Mouse (Mus musculus) midbrain, embryonic 11.5 days (tissue): ENCODE data around the gene Elavl1. TPM values are rescaled to one million over a fixed set of nuclear protein-coding genes. Genes with fewer than 3 reads are reported as not detected.
"Not testable (repeated sequence)": the region's sequence is repeated elsewhere in the genome, so short reads cannot be mapped to it uniquely, and the experiment has no call there.

ENCODE experiments used
- ATAC-seq: fragments of 200-750 bp; cut with Nextera tagmentation; 2 replicates; pipeline ENCODE4 v1.8.0; 2017; ENCODE audit warnings: moderate TSS enrichment, moderate library complexity; ENCODE audit not compliant: low FRiP score
- DNase-seq: peaks from one replicate; pipeline ENCODE4 v3.0.0; 2015; ENCODE audit warnings: low spot score; ENCODE audit errors: missing footprints
- H3K27ac ChIP-seq: fragments of 300-500 bp; sonication (generic); 2 replicates; pipeline ENCODE4 v1.5.1; 2014; ENCODE audit warnings: low read depth, low read length
- H3K27me3 ChIP-seq: fragments of 300-500 bp; sonication (generic); 2 replicates; pipeline ENCODE4 v1.6.1; 2014; ENCODE audit warnings: mild to moderate bottlenecking, low read length, moderate library complexity, mixed read lengths; ENCODE audit not compliant: control insufficient read depth, insufficient read depth
- H3K36me3 ChIP-seq: fragments of 300-500 bp; sonication (generic); 2 replicates; pipeline ENCODE4 v1.6.1; 2014; ENCODE audit warnings: mild to moderate bottlenecking, low read length, moderate library complexity, mixed read lengths; ENCODE audit not compliant: control insufficient read depth, insufficient read depth
- H3K4me1 ChIP-seq: fragments of 300-500 bp; sonication (generic); 2 replicates; pipeline ENCODE4 v1.6.1; 2014; ENCODE audit warnings: low read length; ENCODE audit not compliant: control insufficient read depth, insufficient read depth
- H3K4me2 ChIP-seq: fragments of 300-500 bp; sonication (generic); 2 replicates; pipeline ENCODE4 v1.6.1; 2014; ENCODE audit warnings: mild to moderate bottlenecking, moderate library complexity
- H3K4me3 ChIP-seq: fragments of 300-500 bp; sonication (generic); 2 replicates; pipeline ENCODE4 v1.5.1; 2014; ENCODE audit warnings: low read depth, low read length
- H3K9ac ChIP-seq: fragments of 300-500 bp; sonication (generic); 2 replicates; pipeline ENCODE4 v1.6.1; 2014; ENCODE audit warnings: low read length
- H3K9me3 ChIP-seq: fragments of 300-500 bp; sonication (generic); 2 replicates; pipeline ENCODE4 v1.6.1; 2016; ENCODE audit warnings: low read length; ENCODE audit not compliant: control insufficient read depth
- WGBS: fragments of 180-500 bp; shearing (Covaris S2); extraction: QIAGEN DNeasy Blood & Tissue Kit; methylation state at CpG from one replicate; pipeline ENCODE4 v1.1.7; 2014; 5-methylcytosine and 5-hydroxymethylcytosine counted together
- polyA plus RNA-seq: library from polyadenylated mRNA; unstranded; fragments of >200 nt; fragmentation: Nextera tagmentation; extraction: Ambion mirVana; gene quantifications from 2 replicates; pipeline ENCODE4 v1.2.1, GENCODE M21; 2014

Elavl1 gene
- polyA plus RNA-seq, 1 experiment from 2014 or later, result 369 TPM

GRCm38 (mm10) chr8:4258233-4258632 lies 67.0 kb downstream of the Elavl1 start:
- Histone ChIP-seq H3K4me2 (peak overlapping the region; percentile 69), H3K9ac (peak overlapping the region; percentile 96), H3K4me1 (peaks cover 22% of the 10 kb centered on the region), H3K9me3 (no peaks in the 10 kb centered on the region), H3K27ac (peak overlapping the region; percentile 92), H3K27me3 (no peaks in the 10 kb centered on the region), H3K36me3 (peaks cover 11% of the 10 kb centered on the region; the same call in 1 of the 2 replicates), H3K4me3 (peak overlapping the region; percentile 87)
- peak; percentile 75 for ATAC-seq
- 3% methylated on average over 35 of the region's 35 CpGs for WGBS
- peak; percentile 99 for DNase-seq

- Histone ChIP-seq H3K9me3 (no peaks in the 10 kb centered on the region), H3K36me3 (peaks cover 11% of the 10 kb centered on the region; the same call in 1 of the 2 replicates), H3K27me3 (no peaks in the 10 kb centered on the region), H3K27ac (no peak overlapping the region), H3K9ac (peak overlapping the region; percentile 96; the same call in 1 of the 2 replicates), H3K4me3 (no peak overlapping the region), H3K4me2 (peak overlapping the region; percentile 69), H3K4me1 (peaks cover 25% of the 10 kb centered on the region)
- no peak for ATAC-seq
- WGBS, result 84% methylated on average over 4 of the region's 4 CpGs
- no peak for DNase-seq
Observed at GRCm38 (mm10) chr8:4257350-4257749, 67.9 kb downstream of the Elavl1 start.

- Histone ChIP-seq H3K9me3 (no peaks in the 10 kb centered on the region), H3K27ac (no peak overlapping the region), H3K4me1 (peaks cover 26% of the 10 kb centered on the region), H3K4me3 (no peak overlapping the region), H3K9ac (peak overlapping the region; percentile 20; the same call in 1 of the 2 replicates), H3K27me3 (no peaks in the 10 kb centered on the region), H3K4me2 (peak overlapping the region; percentile 69; the same call in 1 of the 2 replicates), H3K36me3 (peaks cover 9% of the 10 kb centered on the region; the same call in 1 of the 2 replicates)
- 75% methylated on average over 4 of the region's 4 CpGs for WGBS
- ATAC-seq, result no peak
- DNase-seq, result no peak
Observed at GRCm38 (mm10) chr8:4256911-4257310, 68.3 kb downstream of the Elavl1 start.

GRCm38 (mm10) chr8:4255471-4255870 lies 69.7 kb downstream of the Elavl1 start:
- ATAC-seq, H3K4me2 ChIP-seq, DNase-seq, H3K4me3 ChIP-seq, H3K27me3 ChIP-seq, H3K9ac ChIP-seq, H3K9me3 ChIP-seq, H3K36me3 ChIP-seq, H3K27ac ChIP-seq: not testable (repeated sequence)
- WGBS, result 93% methylated on average over 7 of the region's 7 CpGs
- peaks cover 28% of the 10 kb centered on the region for H3K4me1 ChIP-seq

- no peak overlapping the region for H3K4me3 ChIP-seq
- ATAC-seq (no peak), DNase-seq (no peak)
- no peaks in the 10 kb centered on the region for H3K9me3 ChIP-seq
- no peak overlapping the region for H3K27ac ChIP-seq
- peaks cover 4% of the 10 kb centered on the region; the same call in 1 of the 2 replicates for H3K27me3 ChIP-seq
- 0 out of 2 replicates have a peak overlapping the region, but pooled peaks have one; percentile 12 for H3K9ac ChIP-seq
- peak overlapping the region; percentile 71 for H3K4me2 ChIP-seq
- peaks cover 24% of the 10 kb centered on the region for H3K4me1 ChIP-seq
- peaks cover 9% of the 10 kb centered on the region; the same call in 1 of the 2 replicates for H3K36me3 ChIP-seq
- WGBS, result 55% methylated on average over 6 of the region's 6 CpGs
Observed at GRCm38 (mm10) chr8:4254001-4254400, 71.2 kb downstream of the Elavl1 start.

GRCm38 (mm10) chr8:4252934-4253841 lies 72.0 kb downstream of the Elavl1 start, which contains the start of gene Snapc2:
Snapc2 (plus strand) TSS chr8:4253080.
- peak; percentile 92 for ATAC-seq
- Histone ChIP-seq H3K36me3 (peaks cover 9% of the 10 kb centered on the region; the same call in 1 of the 2 replicates), H3K4me2 (peak within 1 kb of the TSS; percentile 71), H3K9ac (peak within 1 kb of the TSS; percentile 87), H3K4me3 (peak within 1 kb of the TSS; percentile 87), H3K27ac (peak within 1 kb of the TSS; percentile 88), H3K9me3 (no peaks in the 10 kb centered on the region), H3K4me1 (peaks cover 28% of the 10 kb centered on the region), H3K27me3 (peaks cover 4% of the 10 kb centered on the region; the same call in 1 of the 2 replicates)
- DNase-seq, result peak; percentile 99
- 1% methylated on average over 69 of the region's 69 CpGs for WGBS

GRCm38 (mm10) chr8:4252116-4252760 lies 73.0 kb downstream of the Elavl1 start:
- WGBS, result 51% methylated on average over 8 of the region's 8 CpGs
- ATAC-seq, result peak; percentile 0; the same call in 1 of the 2 replicates

GRCm38 (mm10) chr8:4250306-4250970 lies 74.8 kb downstream of the Elavl1 start:
- no peak overlapping the region for H3K27ac ChIP-seq
- H3K27me3 ChIP-seq, result peaks cover 4% of the 10 kb centered on the region; the same call in 1 of the 2 replicates
- no peak overlapping the region for H3K4me3 ChIP-seq
- peaks cover 17% of the 10 kb centered on the region for H3K4me1 ChIP-seq
- WGBS, result 31% methylated on average over 26 of the region's 26 CpGs
- H3K9ac ChIP-seq, result no peak overlapping the region
- ATAC-seq, result peak; percentile 30
- H3K9me3 ChIP-seq, result no peaks in the 10 kb centered on the region
- H3K36me3 ChIP-seq, result peaks cover 12% of the 10 kb centered on the region
- peak; percentile 98 for DNase-seq
- no peak overlapping the region for H3K4me2 ChIP-seq

More at GRCm38 (mm10) chr8:4252116-4252760, 73.0 kb downstream of the Elavl1 start:
- H3K36me3 ChIP-seq, result peaks cover 12% of the 10 kb centered on the region; the same call in 1 of the 2 replicates
- peaks cover 4% of the 10 kb centered on the region; the same call in 1 of the 2 replicates for H3K27me3 ChIP-seq
- H3K9me3 ChIP-seq, result no peaks in the 10 kb centered on the region
- peaks cover 21% of the 10 kb centered on the region for H3K4me1 ChIP-seq
- no peak for DNase-seq
- peak overlapping the region; percentile 87 for H3K9ac ChIP-seq
- H3K4me2 ChIP-seq, result peak overlapping the region; percentile 71
- H3K27ac ChIP-seq, result no peak overlapping the region
- peak overlapping the region; percentile 87 for H3K4me3 ChIP-seq
